Mouse (Mus musculus) thymus, postnatal 4 days (tissue): ENCODE data around the gene Krtap19-9b.

Experiments
- DNase-seq: peaks from one replicate; pipeline ENCODE4 v3.0.0; 2021

Gene Krtap19-9b

DNA sequence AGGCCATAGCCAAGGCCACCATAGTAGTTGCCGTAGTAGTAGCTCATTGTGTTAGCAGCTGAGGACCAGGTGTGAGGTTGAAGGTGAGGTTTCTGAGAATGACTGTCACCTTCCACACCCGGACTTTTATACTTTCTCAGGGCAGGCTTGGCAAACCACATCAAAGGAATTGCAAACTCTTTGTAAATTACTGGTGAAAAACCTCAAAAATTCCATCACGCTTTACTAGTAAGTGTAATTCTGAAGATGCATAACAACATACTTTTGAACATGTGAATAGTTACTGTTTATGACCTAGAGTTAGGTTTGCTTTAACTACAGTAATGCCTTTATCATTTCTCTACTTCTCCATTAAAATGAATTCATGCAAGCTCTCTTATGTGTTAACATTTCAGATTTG lies at the start of gene Krtap19-9b:
Gene Krtap19-9b (minus strand): TSS at position 101 of the 400 bp plus-strand sequence.
- DNase-seq, result no peak

GRCm38 (mm10) chr16:88962773-88963172 lies 30.7 kb upstream of the Krtap19-9b start, which contains the start of gene Krtap16-3:
TSS of gene Krtap16-3 (minus strand) at chr16:88962873.
- DNase-seq, result no peak

GRCm38 (mm10) chr16:88941106-88941505 lies 9.0 kb upstream of the Krtap19-9b start:
- no peak for DNase-seq

- DNase-seq, result peak; percentile 22
Measured at GRCm38 (mm10) chr16:88938252-88938651, 6.2 kb upstream of the Krtap19-9b start.

- no peak for DNase-seq
Measured at GRCm38 (mm10) chr16:88896357-88896756, 35.7 kb downstream of the Krtap19-9b start, which contains the start of gene Krtap19-5. TSS of gene Krtap19-5 (minus strand) at chr16:88896457.

DNA sequence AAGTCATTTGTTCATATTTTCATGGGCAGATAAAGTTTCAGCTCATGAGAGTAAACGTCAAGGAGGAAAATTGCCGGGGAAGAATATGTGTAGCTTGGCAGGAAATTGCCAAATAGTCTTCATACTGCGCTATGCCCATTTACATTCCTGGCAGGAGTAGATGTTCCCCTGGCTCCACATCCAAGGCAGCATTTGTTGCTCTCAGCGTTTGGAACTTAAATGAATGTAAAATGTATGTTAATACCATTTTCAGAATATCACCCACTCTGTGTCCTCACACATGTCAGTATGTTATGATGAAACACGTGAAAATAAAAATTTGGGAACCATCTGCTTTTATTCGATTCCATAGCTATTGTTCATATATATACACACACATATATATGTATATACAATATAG lies 45.2 kb downstream of the Krtap19-9b start:
- DNase-seq, result no peak

- no peak for DNase-seq
Measured at GRCm38 (mm10) chr16:88884989-88885388, 47.1 kb downstream of the Krtap19-9b start, which contains the start of gene Krtap19-4. TSS of gene Krtap19-4 (minus strand) at chr16:88885089.
